Mouse (Mus musculus) erythroblast, adult 5-6 weeks (primary cell): Measurements from ENCODE around the gene Golga2. TPM values are rescaled to one million over a fixed set of nuclear protein-coding genes. Genes with fewer than 3 reads are reported as not detected.

ENCODE experiments used
- ATAC-seq: replicated peaks from 2 replicates; pipeline ENCODE4 v1.8.0; 2016; ENCODE audit warnings: moderate number of reproducible peaks, mild to moderate bottlenecking, moderate TSS enrichment, inconsistent platforms; ENCODE audit not compliant: poor library complexity, low FRiP score, severe bottlenecking
- total RNA-seq, 2 experiments: library from RNA; stranded (forward) in 1 of 2; stranded (reverse) in 1 of 2; fragments of 150-400 nt in 1 of 2; fragments of 200-764, 138-1000 nt in 1 of 2; gene quantifications; 2 replicates each; pipeline versions ENCODE4 v1.2.3 to v1.2.4; 2015 to 2017; ENCODE audit warnings: low replicate concordance in 2 of 2

Gene Golga2
- total RNA-seq, 2 experiments from 2014 or later = 6.3 to 34.5 TPM

DNA sequence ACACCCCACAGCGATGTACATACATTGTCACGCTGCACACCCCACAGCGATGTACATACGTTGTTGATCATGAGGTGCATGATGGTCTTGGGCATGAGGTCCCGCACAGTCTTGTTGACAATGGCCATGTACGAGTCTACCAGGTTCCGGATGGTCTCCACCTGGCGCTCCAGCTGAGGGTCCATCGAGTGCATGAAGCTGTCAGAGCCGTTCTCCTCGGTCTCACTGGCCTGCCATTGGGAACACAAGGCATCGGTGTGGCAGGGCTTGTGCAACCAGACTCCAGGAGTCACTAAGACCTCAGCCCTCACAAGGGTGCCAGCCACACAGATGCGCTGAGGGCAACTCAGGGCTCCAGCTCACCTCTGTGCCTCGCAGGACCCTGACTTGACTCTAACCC lies 27.6 kb downstream of the Golga2 start:
- ATAC-seq = no peak

DNA sequence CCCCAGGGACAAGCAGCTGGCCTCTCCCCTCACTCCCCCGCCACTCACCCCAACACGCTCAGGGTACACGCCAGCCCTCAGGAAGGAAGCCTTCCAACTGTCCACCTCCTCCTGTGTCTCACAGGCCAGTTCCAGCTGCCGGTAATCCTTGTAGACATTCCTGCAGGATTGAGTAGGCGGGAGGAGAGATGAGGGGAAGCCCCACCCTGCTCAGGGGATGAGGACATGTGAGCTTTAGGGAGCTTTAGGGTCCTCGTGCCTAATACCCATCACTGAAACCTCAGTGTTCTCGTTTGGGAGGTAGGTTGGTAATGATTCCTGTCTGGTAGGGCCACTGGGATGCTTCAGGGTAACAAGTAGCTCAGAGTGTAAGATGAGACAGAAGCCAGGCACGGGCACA lies 28.6 kb downstream of the Golga2 start:
- no peak for ATAC-seq

DNA sequence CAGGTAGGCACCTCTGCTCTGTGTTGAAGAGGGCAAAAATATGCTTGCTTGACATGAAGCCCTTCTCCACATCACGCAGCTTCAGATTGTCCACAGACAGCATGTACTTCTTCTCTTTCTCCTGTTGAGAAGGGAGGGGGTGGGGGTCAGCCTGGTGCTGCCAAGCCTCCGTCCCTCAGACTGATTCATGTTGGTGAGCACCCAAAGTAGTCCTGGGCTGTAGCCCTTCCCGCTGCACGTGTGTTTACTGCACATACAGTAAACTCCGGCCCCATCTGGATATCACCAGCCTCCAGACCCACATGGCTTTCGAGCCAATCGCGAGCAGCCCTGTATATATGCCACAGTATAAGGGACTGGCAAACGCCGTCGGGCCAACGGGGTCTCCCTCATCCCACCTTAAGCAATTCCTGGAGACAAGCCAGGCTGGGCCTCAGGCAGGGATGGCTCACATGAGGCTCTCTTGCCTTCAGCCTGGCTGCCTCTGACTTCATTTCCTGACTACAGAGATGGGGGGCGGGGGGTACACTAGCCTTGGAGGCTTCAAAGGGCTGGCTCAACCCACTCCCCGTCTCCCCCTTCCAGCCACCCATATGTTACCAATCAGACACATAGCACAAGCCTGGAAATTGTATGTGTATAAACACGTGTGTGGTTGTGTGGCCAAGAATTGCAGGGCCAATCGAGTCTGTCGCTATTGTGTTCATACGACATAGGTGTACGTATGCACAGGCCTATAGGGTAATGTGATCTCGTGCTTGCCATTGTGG lies 29.9 kb downstream of the Golga2 start:
- ATAC-seq = no peak

DNA sequence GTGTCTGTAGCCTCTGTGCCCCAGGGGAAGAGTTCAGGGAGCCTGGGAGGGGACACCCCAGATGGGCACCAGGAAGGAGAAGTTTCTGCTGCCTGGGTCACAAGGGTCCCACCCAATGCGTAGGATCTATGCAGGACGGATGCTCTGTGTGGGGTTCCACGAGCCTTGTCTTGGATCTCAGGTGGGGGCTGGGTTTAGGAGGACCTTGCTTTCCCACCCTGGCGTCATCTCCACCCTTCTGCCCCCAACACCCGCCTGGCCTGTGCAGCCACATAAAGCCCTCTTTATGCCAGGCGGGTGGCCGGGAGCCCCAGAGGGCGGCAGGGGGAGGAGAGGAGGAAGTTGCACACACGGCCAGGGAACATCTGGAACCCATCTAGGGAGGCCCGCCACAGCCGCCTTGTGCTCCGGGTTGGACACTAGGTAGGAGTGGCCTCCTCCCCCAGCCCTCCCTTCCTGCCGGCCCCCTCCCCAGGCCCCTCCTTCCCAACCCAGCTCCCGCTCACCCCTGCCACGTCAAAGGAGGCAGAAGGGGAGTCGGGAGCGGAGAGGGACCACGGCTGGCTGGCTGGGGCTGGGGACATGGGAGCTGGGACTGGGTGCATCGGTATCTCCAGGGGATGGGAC lies 30.7 kb downstream of the Golga2 start:
- no peak for ATAC-seq

DNA sequence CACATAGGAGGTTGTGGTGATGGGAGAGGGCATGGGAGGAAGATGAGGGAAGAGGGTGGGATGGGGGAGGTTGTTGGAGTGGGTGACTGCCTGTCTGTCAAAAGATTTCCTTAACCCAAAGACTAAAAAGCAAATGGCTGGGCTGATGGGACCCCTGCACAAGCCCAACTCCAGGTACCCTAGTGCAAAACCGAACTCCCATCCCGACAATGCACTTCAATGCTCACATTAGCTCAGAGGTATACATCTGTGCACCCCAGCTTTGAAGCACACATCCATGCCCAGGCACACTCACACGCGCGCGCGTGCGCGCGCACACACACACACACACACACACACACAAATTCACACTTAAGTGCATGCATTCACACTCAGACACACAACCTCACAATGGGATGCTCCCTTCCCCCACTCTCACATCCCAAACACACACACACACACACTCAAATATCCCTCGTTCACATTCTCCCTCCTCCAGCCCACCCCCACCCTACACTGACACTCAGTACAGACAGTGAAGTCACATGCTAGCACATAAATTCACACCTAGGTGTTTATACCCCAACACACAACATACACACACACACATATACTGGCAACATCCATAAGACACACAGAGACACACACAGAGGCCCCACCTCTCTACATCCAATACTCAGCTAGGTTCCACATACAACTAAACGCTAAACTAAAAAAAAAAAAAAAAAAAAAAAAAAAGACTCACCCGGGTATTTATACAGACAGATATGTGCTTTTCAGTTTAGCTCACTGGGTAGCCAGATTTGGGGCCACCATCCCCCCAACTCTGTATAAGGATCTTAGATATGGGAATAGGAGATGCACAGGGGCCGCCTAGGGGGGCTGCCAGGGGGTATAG lies 31.8 kb downstream of the Golga2 start:
- no peak for ATAC-seq

DNA sequence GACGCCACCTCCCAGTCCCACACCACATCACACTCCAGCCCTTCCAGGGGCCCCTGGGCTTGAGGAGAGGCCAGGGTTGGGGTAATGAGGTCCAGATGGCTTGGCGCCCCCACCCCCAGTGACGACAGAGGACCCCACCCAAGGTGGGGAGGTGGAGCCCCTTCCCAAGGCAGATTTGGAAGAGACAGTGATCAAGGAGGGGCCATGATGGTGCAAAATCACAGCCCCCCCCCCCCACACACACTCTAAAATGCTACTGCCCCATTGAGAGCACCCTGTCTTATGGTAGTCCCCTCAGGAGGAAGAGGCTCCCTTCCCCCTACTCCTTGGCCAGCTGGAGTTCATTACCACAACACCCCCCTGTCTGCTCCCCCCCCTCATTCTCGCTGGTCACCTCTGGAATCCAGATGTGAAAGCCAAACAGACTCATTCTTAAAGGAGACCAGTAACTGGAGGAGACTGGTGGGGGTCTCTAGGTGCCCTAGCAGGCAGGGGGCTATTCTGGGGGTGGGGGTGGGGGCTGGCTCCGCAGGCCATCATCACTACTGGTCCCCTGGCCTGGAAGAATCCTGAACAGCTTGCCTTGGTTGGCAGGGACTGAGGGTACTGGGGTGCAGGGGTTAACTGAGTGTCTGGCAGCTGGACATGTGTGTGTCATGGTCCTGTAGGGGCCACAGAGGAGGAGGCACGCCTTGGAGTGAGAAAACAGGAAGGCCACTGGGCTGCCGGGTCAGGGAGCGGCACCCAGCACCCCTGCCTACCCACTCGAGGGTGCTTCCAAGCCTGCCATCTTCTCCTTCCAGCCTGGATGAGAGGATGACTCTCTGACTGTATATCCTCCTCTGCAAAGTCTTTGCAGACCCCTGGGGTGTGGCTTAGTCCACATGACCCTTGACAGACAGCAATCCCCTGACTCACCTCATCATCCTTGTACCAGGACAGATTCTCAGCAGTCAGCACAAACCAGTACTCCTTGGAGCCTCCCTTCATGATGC lies 32.7 kb downstream of the Golga2 start:
- ATAC-seq = no peak

DNA sequence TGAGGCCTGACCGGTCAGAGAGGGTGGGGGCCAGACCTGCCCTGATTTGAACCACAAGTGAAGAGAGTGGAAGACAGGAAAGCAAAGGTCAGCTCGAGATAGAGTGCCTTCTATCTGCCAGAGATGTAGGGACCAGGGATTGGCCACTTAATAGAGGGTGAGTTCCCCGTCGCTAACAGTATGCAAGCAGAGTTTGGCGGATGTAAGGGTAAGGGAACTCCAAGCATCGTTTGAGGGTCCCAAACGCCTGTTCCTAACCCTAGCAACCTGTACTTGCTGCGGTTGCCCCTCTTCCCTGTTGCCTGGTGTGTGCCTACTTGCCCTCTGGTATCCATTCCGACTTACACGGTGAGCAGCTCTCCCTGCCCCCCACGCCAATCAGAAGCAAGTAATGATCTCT lies 33.5 kb downstream of the Golga2 start:
- ATAC-seq = no peak

DNA sequence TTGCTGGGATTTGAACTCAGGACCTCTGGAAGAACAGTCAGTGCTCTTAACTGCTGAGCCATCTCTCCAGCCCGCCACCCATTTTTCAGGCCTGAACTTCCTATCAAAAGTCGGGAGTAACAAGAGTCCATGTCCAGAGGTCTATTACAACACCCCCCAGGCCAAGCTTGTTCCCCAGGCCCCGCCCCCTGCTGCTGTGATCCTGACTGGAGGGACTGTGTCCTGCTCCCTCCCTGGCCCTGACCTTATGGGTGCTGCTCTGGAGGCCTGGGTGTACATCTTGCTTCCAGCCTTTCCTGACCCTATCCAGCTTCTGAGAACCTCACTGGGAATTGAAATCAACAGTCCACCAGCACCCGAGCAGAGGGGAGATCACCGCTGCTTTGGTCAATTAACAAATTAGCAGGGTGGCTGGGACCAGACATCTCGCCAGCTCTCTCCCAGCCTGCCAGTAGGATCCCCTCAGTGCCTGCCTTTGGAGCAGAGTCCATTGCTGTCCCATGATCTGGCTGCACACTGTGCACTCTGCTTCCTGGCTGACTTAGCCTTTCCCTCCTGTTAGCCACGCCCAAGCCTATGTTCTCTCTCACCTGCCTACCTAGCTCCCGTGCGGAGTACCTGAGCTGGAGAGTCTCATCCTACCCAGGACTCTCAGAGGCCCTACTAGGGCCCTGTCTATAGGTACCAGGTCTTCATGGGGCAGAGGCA lies 34.6 kb downstream of the Golga2 start:
- ATAC-seq = no peak

DNA sequence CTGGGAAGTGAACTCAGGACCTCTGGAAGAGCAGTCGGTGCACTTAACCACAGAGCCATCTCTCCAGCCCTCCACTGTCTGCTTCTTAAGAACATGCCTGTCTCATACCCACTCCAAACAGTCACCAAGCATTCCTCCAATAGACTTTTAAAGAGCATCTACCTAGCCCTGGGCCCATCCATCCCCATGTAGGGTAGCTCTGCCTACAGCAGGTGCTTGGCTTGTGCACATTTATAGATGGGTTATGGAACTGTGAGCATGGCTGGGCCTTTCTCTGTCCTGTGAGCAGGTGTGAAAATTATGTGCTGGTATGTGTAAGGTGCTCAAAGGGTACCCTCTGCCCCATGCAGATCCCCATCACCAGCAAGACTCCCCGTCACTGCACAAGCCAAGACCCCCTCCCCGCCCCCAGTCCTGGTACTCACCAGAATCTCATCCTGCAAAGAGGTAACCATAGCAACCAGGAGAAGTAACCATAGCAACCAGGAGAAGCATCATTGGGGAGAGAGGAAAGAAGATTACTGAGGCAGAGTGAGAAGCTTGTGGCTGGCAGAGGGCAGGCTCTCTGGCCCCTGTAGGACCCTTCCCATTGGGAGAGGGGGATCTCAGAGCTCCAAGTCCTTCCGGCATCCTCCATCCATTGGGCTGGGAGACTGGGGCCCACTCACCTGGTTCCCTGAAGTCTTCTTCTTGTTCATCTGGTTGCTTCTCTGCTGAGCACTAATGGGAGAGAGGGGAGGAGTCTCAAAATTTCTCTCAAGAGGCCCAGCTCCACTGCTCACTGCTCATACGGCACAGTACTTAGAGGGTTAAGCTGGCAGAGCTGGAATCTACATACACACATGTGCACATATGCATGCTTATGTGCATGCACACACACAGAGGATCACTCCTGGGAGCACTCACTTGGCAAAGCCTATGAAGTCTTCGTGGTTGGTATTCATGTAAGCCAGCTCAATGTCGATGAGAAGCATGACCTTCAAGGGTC lies 35.9 kb downstream of the Golga2 start:
- no peak for ATAC-seq

DNA sequence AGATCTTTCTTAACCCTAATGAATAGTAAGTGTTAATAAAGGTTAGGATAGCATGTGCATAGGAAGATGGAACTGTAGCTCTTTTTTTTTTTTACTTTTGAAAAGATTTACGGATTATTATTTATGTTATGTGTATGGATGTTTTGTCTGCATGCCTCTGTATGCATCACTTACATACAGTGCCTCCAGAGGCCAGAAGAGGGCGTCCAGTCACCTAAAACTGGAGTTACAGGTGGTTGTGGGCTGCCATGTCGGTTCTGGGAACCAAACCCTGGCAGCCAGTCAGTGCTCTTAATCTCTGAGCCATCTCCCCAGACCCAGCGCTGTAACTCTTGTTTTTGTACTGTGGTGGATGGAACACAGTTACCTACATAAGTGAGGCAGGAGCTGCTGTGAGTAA lies 37.1 kb downstream of the Golga2 start:
- no peak for ATAC-seq

DNA sequence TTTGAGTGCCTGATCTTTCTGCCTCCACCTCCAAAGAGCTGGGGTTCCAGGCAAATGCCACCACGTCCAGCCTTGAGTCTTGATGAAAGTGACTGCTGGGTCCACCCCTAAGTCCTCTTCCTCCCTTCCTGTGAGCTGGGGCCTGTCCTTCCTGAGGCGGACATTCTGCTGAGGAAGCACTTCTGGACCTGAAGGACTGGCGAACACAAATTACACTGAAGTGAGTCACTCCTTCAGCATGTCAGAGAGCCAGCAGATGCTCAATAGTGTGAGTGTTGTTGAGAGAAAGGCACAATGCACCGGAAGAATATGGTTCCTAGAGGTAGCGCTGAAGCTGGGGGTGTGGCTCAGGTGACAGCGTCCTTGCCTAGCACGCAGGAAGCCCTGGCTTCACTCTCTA lies 38.2 kb downstream of the Golga2 start:
- ATAC-seq = no peak

DNA sequence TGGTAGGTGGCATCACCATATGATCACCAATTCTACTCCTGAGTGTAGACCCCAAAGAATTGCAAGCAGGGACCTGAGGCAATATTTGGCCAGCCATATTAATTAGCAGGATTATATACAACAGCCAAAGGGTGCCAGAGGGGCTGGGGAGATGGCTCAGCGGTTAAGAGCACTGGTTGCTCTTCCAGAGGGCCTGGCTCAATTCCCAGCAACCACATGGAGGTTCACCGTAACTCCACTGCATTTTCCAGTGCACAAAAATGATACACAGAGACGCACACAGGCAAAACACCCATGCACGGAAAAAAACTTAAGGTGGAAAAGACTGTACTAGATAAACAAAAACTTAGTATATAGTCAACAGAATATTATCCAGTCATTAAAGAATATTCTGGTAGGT lies 40.0 kb downstream of the Golga2 start:
- no peak for ATAC-seq

DNA sequence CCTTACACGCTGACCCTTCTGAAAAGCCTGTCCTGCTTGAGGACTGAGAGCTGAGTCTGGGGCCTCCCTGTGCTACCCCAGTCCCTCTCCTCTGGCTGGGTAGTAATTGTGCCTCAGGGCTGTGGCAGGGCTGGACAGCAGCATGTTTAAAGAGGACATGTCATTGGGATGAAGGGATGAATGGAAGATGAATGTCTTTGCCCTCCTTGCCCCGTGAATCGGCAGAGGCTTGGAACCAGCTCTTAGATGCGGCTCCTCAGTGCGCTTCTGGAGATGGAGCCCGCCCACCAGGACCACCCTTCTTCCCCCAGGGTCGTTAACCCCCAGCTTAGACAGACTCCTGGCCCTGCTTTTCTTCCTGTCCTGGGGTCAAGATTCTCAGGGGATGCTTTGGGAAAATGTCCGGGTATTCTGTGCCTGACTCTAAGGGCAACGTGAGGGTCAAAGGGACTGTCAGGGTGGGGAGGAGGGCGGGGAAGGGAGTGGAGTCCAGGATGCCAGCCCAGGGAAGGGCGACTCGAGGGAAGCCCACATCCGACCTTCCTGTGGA lies 41.8 kb downstream of the Golga2 start:
- ATAC-seq = no peak

DNA sequence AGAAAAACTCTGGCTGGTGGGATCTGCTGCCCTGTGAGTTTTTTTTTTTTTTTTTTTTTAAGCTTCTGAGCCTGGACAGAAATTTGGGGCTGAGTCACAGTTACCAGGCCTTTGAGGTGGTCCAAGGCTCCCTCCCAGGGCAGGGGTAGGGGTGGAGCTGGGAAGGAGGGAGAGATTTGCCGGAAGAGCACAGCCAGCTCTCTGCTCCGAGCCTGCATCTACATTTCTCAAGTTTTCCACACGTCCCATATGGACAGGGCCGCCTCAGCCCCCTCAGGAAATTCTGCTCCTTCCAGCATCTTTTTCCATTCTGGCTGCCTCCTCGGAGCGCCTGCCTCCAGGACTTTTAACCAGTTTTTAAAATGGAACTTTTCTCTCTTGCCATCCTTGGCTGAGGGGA lies 42.3 kb downstream of the Golga2 start:
- ATAC-seq = no peak

DNA sequence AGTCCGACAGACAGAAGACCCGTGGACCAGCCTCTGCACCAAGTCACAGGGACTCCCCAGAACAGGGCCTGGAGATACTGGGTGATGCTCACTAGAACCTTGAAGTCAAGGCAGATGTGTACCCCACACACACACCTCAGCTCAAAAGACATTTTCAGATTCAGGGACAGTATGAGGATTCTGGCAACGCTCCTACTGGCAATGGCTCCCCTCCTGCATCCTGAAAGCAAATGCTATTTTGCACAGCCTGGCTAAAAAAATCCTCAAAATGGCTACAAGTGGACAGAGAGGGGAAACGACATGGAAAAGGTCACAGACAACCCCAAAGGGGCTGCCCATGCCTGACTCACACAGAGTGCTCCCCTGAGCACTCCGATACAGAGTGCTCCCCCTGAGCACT lies 45.0 kb downstream of the Golga2 start:
- ATAC-seq = no peak

DNA sequence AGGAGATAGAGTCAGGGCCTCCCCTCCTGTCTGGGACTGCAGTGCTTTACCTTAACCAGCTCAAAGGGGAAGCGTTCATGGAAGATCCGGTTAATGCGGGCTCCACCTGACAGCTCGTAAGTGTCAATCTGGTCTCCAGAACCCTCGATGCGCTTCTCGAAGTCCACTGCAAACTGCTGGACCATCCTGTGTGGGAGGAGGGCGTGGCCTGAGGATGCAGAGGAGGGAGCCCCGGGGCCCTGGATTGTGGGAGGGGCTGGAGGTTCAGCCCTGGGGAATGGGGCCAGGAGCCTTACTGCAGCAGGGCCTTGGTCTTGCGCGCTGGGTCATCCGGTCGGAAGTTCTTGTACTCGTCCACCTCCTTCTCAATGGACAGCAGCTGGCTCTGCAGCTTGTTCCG lies 48.7 kb downstream of the Golga2 start:
- ATAC-seq = no peak

DNA sequence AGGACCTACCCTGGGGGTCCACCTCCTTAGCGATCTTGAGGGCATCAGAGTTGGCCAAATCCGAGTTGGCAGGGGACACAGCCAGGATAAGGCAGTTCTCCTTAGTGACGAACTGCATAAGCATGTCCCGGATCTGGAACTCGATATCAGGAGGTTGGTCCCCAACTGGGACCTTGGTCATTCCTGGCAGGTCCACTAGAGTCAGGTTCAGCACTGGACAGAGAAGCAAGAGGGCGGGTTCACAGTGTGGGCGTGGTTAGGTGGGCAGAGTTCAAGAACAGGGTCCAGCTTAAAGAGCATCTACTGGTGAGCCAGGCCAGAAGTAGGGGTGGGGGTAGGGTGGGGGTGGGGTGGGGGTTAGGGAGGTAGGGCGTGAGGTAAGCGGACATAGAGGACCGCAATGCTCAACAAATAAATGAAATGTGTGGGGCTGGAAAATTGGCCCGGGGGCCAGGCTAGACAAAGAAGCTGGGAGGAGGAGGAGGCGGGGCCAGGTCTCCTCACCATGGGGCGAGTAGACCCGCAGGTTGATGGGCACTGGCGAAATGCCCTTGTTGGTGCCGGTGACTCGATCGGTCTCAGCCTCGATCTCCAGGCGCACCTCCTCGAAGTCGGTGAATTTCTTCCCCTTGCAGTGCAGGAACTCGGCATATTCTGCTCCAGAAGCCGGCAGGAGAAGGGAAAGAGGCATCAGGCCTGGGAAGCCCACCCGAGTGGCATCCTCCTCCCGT lies 52.9 kb downstream of the Golga2 start:
- no peak for ATAC-seq
